Mouse (Mus musculus) spleen, adult 2 months (tissue): ENCODE data around the gene Tle3. TPM values are rescaled to one million over a fixed set of nuclear protein-coding genes. Genes with fewer than 3 reads are reported as not detected.

Source experiments
- DNase-seq, 2 experiments: peaks; one replicate each; pipeline versions ENCODE4 v3.0.0 to v3.0.0-alpha.2; 2012 to 2021; ENCODE audit warnings: low spot score in 2 of 2, low read depth in 1 of 2
- H3K27ac ChIP-seq: fragments of 200-500 bp; 2 replicates; pipeline ENCODE4 v1.5.1; 2012; ENCODE audit warnings: low read length, inconsistent platforms; ENCODE audit not compliant: insufficient read depth
- H3K27me3 ChIP-seq: fragments of 200-500 bp; 2 replicates; pipeline ENCODE4 v1.6.1; 2012; ENCODE audit warnings: mild to moderate bottlenecking, moderate library complexity, low read length, inconsistent platforms; ENCODE audit not compliant: control insufficient read depth, insufficient read depth
- H3K36me3 ChIP-seq: fragments of 200-500 bp; 2 replicates; pipeline ENCODE4 v1.6.1; 2012; ENCODE audit warnings: mild to moderate bottlenecking, low read length, inconsistent platforms; ENCODE audit not compliant: control insufficient read depth, insufficient read depth
- H3K4me1 ChIP-seq: fragments of 200-500 bp; 2 replicates; pipeline ENCODE4 v1.6.1; 2011; ENCODE audit warnings: inconsistent platforms; ENCODE audit not compliant: control insufficient read depth, insufficient read depth, insufficient read length
- H3K4me3 ChIP-seq: fragments of 200-500 bp; 2 replicates; pipeline ENCODE4 v1.5.1; 2011; ENCODE audit warnings: mild to moderate bottlenecking, inconsistent platforms; ENCODE audit not compliant: insufficient read depth, insufficient read length; ENCODE audit errors: extremely low read depth
- CTCF ChIP-seq: fragments of 200-500 bp; IDR thresholded peaks from 2 replicates; pipeline ENCODE4 v1.5.1; 2011; ENCODE audit warnings: mild to moderate bottlenecking, inconsistent platforms; ENCODE audit not compliant: insufficient read depth, insufficient read length, insufficient replicate concordance; ENCODE audit errors: extremely low read depth
- POLR2A ChIP-seq: fragments of 200-500 bp; IDR thresholded peaks from 2 replicates; pipeline ENCODE4 v1.6.1; 2011; ENCODE audit warnings: low read depth, low read length, inconsistent platforms
- WGBS: fragments of 180-500 bp; shearing (Covaris S2); methylation state at CpG from one replicate; pipeline ENCODE4 v1.1.7; 2018; 5-methylcytosine and 5-hydroxymethylcytosine counted together
- polyA plus RNA-seq: library from polyadenylated mRNA; depleted of rRNA; stranded (reverse); fragments of >200 nt; gene quantifications from 2 replicates; pipeline ENCODE4 v1.2.3, GENCODE M21; 2012

The Tle3 gene
- polyA plus RNA-seq, 1 experiment, result 85.4 TPM

DNA sequence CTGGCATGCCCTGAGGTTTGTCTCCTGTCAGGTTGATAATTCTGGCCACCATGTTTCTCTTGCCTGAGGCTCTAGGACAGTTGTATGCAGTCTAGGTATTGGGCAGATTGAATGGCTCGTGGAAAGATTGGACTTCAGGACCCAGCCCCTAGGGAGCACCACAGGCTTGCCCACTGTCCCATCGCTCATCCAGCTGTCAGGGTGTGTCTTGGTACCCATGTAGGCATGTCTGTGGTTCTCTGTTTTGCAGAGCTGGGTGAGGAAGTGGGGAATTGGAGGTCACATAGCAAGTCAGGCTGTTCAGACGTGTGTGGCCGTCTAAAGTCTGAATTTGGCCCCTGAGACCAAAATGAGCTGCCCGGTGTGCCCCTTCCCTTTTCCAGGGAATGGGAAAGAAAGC, 15.6 kb downstream of the Tle3 start:
- no peak overlapping the region for H3K27ac ChIP-seq
- 29% methylated on average over 5 of the region's 5 CpGs for WGBS
- TF ChIP-seq CTCF, result no peak
- H3K4me1 ChIP-seq, result peaks cover 49% of the 10 kb centered on the region
- H3K4me3 ChIP-seq, result no peak overlapping the region
- H3K36me3 ChIP-seq, result no peaks in the 10 kb centered on the region
- H3K27me3 ChIP-seq, result no peaks in the 10 kb centered on the region
- peak in 1 of 2 experiments; percentile 30 for DNase-seq

DNA sequence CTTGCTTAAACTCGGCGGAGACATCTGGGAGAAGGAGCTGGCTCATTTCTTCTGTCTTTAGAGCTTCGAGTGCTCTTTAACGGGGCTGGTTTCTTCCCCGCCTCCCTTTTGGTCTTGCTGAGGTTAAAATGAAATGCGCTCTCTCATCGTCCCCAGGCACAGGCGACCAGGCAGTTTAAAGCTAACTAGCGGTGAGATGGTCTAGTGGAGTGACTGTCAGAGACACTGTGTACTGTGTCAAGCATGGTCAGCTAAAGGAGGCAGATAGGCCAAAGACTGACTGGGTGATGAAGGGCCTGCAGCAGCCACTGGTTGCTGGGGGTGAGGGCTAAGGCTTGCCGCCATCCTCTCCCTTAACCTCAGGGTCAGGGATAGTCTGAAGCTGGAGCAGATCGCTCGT, 16.0 kb downstream of the Tle3 start:
- H3K4me1 ChIP-seq, result peaks cover 47% of the 10 kb centered on the region
- no peak for DNase-seq
- H3K4me3 ChIP-seq, result no peak overlapping the region
- H3K27ac ChIP-seq, result no peak overlapping the region
- 75% methylated on average over 12 of the region's 12 CpGs for WGBS
- peaks cover 1% of the 10 kb centered on the region for H3K36me3 ChIP-seq
- H3K27me3 ChIP-seq, result no peaks in the 10 kb centered on the region
- TF ChIP-seq POLR2A, result no peak
- TF ChIP-seq CTCF, result no peak

DNA sequence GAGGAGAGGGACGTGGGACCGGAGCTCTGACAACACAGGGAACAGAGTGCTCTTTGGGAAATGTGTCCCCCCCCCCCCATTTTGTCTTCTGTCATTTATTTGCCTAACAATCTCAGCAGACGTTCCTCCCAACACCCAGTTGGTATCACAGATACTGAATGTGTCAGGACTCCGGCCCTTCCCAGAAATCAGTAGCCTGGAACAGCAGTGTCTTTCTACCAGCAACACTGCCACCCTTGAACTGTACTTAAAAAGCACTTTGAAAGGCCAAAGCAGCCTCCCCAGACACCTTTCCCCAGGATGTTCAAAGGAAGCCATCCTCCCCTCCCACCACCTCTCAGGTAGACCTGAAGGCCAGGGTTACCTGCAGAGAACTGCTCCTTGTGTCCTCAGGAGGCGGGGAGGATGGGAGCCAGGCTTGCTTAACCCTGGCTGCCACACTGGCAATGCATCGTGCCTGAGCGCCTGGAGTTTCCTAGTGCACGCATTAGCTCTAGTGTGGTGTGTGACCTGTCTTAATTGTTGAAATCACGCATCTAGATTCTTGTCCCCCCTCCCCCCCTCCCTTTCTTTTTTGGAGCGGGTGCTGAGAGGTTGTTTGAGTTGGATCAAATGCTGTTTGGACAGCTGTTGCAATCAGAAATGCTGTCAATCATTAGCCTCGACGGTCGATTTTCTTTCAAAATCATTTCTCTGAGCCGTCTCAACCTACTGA, 16.7 kb downstream of the Tle3 start:
- TF ChIP-seq POLR2A (no peak), CTCF (no peak)
- DNase-seq, result no peak
- WGBS, result 57% methylated on average over 14 of the region's 14 CpGs
- Histone ChIP-seq H3K27me3 (no peaks in the 10 kb centered on the region), H3K36me3 (peaks cover 7% of the 10 kb centered on the region), H3K27ac (no peak overlapping the region), H3K4me1 (peaks cover 47% of the 10 kb centered on the region), H3K4me3 (no peak overlapping the region)

DNA sequence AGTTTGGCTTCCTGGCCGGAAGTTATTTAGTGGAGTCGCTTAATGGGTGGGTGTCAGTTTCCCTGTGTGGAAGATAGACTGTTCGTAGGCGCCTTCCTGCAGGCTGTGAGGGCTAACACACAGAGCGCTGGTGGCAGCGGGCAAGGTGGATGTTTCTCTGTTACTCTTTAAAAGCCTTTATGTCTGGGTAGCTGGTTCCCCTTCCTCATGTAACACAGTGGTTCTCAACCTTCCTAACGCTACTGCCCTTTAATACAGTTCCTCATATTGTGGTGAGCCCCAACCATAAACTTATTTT, 17.2 kb downstream of the Tle3 start:
- no peak for DNase-seq
- peaks cover 12% of the 10 kb centered on the region for H3K36me3 ChIP-seq
- no peak overlapping the region for H3K4me3 ChIP-seq
- H3K4me1 ChIP-seq, result peaks cover 44% of the 10 kb centered on the region
- no peak overlapping the region for H3K27ac ChIP-seq
- 32% methylated on average over 7 of the region's 7 CpGs for WGBS
- TF ChIP-seq CTCF (no peak), POLR2A (no peak)
- H3K27me3 ChIP-seq, result no peaks in the 10 kb centered on the region

DNA sequence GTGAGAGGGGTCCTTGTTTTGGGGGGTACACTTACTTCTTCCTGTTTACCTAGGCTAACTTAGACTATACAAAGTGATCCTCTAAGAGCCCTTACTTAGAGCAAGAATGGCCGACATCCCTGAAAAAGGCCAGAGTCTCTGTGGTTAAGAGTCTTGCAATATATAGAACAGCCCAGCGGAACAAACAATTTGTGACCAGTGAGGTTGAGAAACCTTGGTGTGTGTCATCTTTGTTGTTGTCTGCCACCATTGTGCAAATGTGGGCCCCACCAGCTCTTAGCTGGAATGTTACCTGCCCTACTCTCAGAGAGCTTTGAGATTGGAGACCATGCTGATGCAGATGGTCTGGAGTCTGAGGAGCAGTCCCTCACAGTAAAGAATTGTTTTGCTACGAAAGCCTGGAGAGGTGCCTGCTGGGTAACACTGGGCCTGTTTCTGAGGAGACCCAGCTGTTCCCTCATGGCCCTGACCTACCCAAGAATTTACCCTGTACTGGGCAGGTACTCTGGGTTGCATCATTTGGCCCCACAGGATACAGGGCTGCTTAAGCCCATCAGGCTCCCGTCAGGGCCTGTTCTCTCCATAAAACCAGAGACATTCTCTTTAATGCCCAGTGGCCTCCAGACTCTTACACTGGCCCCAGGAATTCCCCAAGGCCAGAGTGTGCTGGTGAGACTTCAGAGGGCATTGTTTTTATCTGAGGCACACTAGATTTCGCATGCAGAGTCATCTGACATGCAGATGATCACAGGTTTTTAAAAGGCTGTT, 19.6 kb downstream of the Tle3 start:
- no peak for DNase-seq
- peaks cover 31% of the 10 kb centered on the region for H3K36me3 ChIP-seq
- no peak overlapping the region for H3K27ac ChIP-seq
- TF ChIP-seq POLR2A (no peak), CTCF (no peak)
- peaks cover 27% of the 10 kb centered on the region for H3K4me1 ChIP-seq
- no peak overlapping the region for H3K4me3 ChIP-seq
- no peaks in the 10 kb centered on the region for H3K27me3 ChIP-seq
- WGBS, result 85% methylated on average over 5 of the region's 5 CpGs

DNA sequence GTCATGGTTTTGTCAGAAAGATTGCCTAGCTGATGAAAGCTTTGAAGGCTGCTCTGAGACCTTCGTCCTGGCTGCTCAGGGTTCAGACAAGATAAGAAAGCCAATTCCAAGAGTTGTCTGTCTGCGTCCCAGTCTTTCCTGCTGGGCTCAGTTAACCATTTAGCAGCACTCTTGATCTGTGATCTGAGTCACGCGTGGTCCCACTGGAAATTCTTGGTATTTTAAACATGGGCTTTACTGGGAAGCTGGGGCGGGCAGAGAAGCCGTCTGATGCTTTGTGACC, 20.1 kb downstream of the Tle3 start:
- peaks cover 34% of the 10 kb centered on the region for H3K36me3 ChIP-seq
- H3K27me3 ChIP-seq, result no peaks in the 10 kb centered on the region
- TF ChIP-seq CTCF, result no peak
- TF ChIP-seq POLR2A, result no peak
- H3K4me1 ChIP-seq, result peaks cover 28% of the 10 kb centered on the region
- H3K27ac ChIP-seq, result no peak overlapping the region
- no peak overlapping the region for H3K4me3 ChIP-seq
- 88% methylated on average over 6 of the region's 6 CpGs for WGBS
- DNase-seq, result no peak

DNA sequence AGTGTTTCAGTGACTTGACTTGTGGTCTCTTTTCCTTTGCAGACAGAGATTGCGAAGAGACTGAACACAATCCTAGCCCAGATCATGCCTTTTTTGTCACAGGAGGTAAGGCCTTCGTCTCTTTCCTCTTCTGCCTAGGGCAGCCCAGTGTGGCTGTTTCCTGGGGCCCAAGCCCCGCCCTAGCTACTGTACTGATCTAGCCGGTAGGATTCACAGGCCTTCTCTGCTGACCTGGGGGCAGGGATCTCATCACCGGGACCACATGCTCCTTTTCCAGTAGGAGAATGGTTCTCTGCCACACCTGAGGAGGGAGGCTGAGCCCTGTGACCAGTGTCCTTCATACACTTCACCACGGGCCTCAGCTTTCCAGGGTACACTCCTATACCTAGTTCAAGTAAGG, 21.0 kb downstream of the Tle3 start:
- H3K4me1 ChIP-seq, result peaks cover 19% of the 10 kb centered on the region; the same call in 1 of the 2 replicates

More for the DNA sequence above, 21.0 kb downstream of the Tle3 start:
- Histone ChIP-seq H3K36me3 (peaks cover 38% of the 10 kb centered on the region), H3K27ac (no peak overlapping the region), H3K27me3 (no peaks in the 10 kb centered on the region), H3K4me3 (no peak overlapping the region)
- TF ChIP-seq CTCF (no peak), POLR2A (no peak)
- no peak for DNase-seq
- 70% methylated on average over 6 of the region's 6 CpGs for WGBS
